In genomic region chr19:57361131-57361938, GRCm38 (mm10) we compare ENCODE assay signal across 8 mouse cellular contexts. TPM values are rescaled to one million over a fixed set of nuclear protein-coding genes. Genes with fewer than 3 reads are reported as not detected.
A peak's percentile ranks its signal among the peaks of the same experiment; 100 is the strongest.
DNase-seq lines count a peak whose midpoint lies in the region; ATAC-seq and TF ChIP-seq lines count a peak whose summit lies in the region.

No protein-coding gene starts in this region.

- peaks cover 15% of the 10 kb centered on the region; the same call in 1 of the 2 replicates for H3K79me2 ChIP-seq in liver, adult 2 months (ENCODE audit: control insufficient read depth, insufficient read depth, low read length)

- no peaks in the 10 kb centered on the region for H3K9me3 ChIP-seq in midbrain, postnatal 0 days (ENCODE audit: low read length)

- peak overlapping the region; percentile 64 for H3K4me2 ChIP-seq in midbrain, postnatal 0 days (ENCODE audit: low read depth, low read length, poor library complexity, severe bottlenecking)

- ATAC-seq in midbrain, postnatal 0 days (ENCODE audit: low FRiP score), result no peak; the same call in none of the 2 replicates

- peak overlapping the region; percentile 98 for H3K27ac ChIP-seq in liver, adult 2 months (replicated peaks; ENCODE audit: insufficient read depth, low read depth, low read length)
- peak overlapping the region; percentile 96 for H3K27ac ChIP-seq in midbrain, postnatal 0 days (ENCODE audit: low read depth, low read length)

- H3K4me1 ChIP-seq in liver, adult 2 months (ENCODE audit: control insufficient read depth, insufficient read depth, low read length), result peaks cover 25% of the 10 kb centered on the region
- peaks cover 17% of the 10 kb centered on the region for H3K4me1 ChIP-seq in midbrain, postnatal 0 days (ENCODE audit: insufficient read depth, low read length)

- no peak; the same call in 1 of the 2 replicates for TF ChIP-seq POLR2A in liver, adult 2 months (IDR thresholded peaks at IDR 0.05; ENCODE audit: extremely low read depth, insufficient read depth, low read length)

- H3K27me3 ChIP-seq in liver, adult 2 months (ENCODE audit: control insufficient read depth, insufficient read depth, low read length), result no peaks in the 10 kb centered on the region
- no peaks in the 10 kb centered on the region for H3K27me3 ChIP-seq in midbrain, postnatal 0 days (ENCODE audit: insufficient read depth, low read length)

- H3K36me3 ChIP-seq in liver, adult 2 months (ENCODE audit: control insufficient read depth, insufficient read depth, low read length), result 0 out of 2 replicates have a peak, but pooled peaks cover 1% of the 10 kb centered on the region
- H3K36me3 ChIP-seq in midbrain, postnatal 0 days (ENCODE audit: insufficient read depth, low read length), result no peaks in the 10 kb centered on the region

- under 1% methylated on average over 78 of the region's 78 CpGs for WGBS in liver, adult 2 months
- WGBS in midbrain, postnatal 0 days, result under 1% methylated on average over 44 of the region's 78 CpGs

- H3K4me3 ChIP-seq in liver, adult 2 months (ENCODE audit: insufficient read depth, low read depth, low read length), result peak overlapping the region; percentile 99
- H3K4me3 ChIP-seq in midbrain, postnatal 0 days (ENCODE audit: low read depth, low read length), result peak overlapping the region; percentile 98

- TF ChIP-seq CTCF in liver, adult 2 months (IDR thresholded peaks at IDR 0.05; ENCODE audit: low read depth, low read length), result no peak
- no peak for TF ChIP-seq CTCF in midbrain, postnatal 0 days (IDR thresholded peaks at IDR 0.05)

- peak; percentile 58 for DNase-seq in spleen, adult 12 weeks (ENCODE audit: low spot score)
- no peak for DNase-seq in spleen, adult 18-20 months
- peak; percentile 76 to 82 for DNase-seq in cerebellum, postnatal 25 days
- peak; percentile 54 for DNase-seq in gastrocnemius, postnatal 10 days
- DNase-seq in induced T-regulatory cell, adult 2 months (ENCODE audit: low read depth), result peak; percentile 64
- peak; percentile 52 for DNase-seq in liver, adult 2 months (ENCODE audit: extremely low read depth, low read depth, low spot score)
- peak; percentile 53 for DNase-seq in midbrain, postnatal 0 days (ENCODE audit: low spot score)
- DNase-seq in thymus, adult 18-20 months, result peak; percentile 57 to 66

- peak overlapping the region; percentile 100 for H3K9ac ChIP-seq in liver, adult 2 months (ENCODE audit: low read depth, low read length)
- H3K9ac ChIP-seq in midbrain, postnatal 0 days (replicated peaks; ENCODE audit: low read length, poor library complexity, severe bottlenecking), result peak overlapping the region; percentile 99

RNA-seq across cellular contexts. Expression of gene Fam160b1, which starts 0.9 kb away (rescaled TPM):
- total RNA-seq in gastrocnemius, postnatal 10 days (2021), result 10 to 100 TPM in 1 of 2 experiments, 1 to 10 TPM in 1; 9.6 to 12.8 TPM
- total RNA-seq in liver, adult 2 months (2014; rRNA removed), result 18.4 and 21.7 TPM in 2 replicates
- polyA plus RNA-seq in liver, adult 2 months (2012; rRNA removed), result 10.6 and 10.9 TPM in 2 replicates
- total RNA-seq in midbrain, postnatal 0 days (2014; rRNA removed), result 19.9 and 22.4 TPM in 2 replicates
- polyA plus RNA-seq in midbrain, postnatal 0 days (2015; fragmentation: Nextera tagmentation; extraction: Ambion mirVana), result 10.7 and 11.0 TPM in 2 replicates

RNA-seq across cellular contexts. Expression of gene Ablim1, which starts 46.6 kb away (rescaled TPM):
- 10 to 100 TPM; 42.8 to 52.0 TPM for total RNA-seq in gastrocnemius, postnatal 10 days (2021)
- total RNA-seq in liver, adult 2 months (2014; rRNA removed), result 23.7 and 35.2 TPM in 2 replicates
- polyA plus RNA-seq in liver, adult 2 months (2012; rRNA removed), result 16.4 and 16.6 TPM in 2 replicates
- total RNA-seq in midbrain, postnatal 0 days (2014; rRNA removed), result 81.2 and 104 TPM in 2 replicates
- polyA plus RNA-seq in midbrain, postnatal 0 days (2015; fragmentation: Nextera tagmentation; extraction: Ambion mirVana), result 50.7 and 53.2 TPM in 2 replicates

Comparison
In these comparisons a context has a peak if more than half of its experiments do, and no peak if none do; other contexts are left out.
1. DNase-seq: peak in spleen, adult 12 weeks (single experiment), cerebellum, postnatal 25 days (2 of 2), gastrocnemius, postnatal 10 days (single experiment), induced T-regulatory cell, adult 2 months (single experiment), liver, adult 2 months (single experiment), midbrain, postnatal 0 days (single experiment) and thymus, adult 18-20 months (2 of 2); none in spleen, adult 18-20 months (0 of 2).